Mouse (Mus musculus): ENCODE measurements around the gene 4930402H24Rik. TPM values are rescaled to one million over a fixed set of nuclear protein-coding genes. Genes with fewer than 3 reads are reported as not detected.

Gene 4930402H24Rik
- polyA plus RNA-seq, 1 experiment from 2014 or later: 96.5 TPM

DNA sequence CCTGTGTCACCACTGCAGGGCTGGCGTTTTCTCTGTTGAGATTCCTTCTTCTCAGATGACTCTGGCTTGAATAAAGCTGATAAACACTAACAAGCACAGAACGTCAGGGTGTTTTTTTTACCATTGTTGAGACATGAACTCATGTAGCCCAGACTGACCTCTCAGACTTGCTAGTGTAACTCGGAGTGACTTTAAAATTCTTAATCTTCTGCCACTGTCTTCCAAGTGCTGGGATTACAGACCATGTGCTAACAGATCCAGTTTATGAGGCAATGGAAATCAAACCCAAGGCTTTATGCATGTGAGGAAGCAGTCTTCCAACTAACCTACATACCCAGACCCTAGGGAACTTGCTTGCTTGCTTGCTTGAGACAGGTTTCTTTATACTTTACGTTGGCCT is 56.5 kb downstream of the 4930402H24Rik start:
- Histone ChIP-seq H3K4me1 (replicated peaks) (no peaks in the 10 kb centered on the region), H3K27ac (replicated peaks) (no peak overlapping the region), H3K36me3 (no peaks in the 10 kb centered on the region), H3K9me3 (no peaks in the 10 kb centered on the region), H3K27me3 (no peaks in the 10 kb centered on the region), H3K9ac (no peak overlapping the region), H3K4me3 (no peak overlapping the region), H3K4me2 (no peak overlapping the region)
- ATAC-seq (ENCODE audit: low read depth): no peak
- WGBS: 75% methylated on average over 4 of the region's 4 CpGs

DNA sequence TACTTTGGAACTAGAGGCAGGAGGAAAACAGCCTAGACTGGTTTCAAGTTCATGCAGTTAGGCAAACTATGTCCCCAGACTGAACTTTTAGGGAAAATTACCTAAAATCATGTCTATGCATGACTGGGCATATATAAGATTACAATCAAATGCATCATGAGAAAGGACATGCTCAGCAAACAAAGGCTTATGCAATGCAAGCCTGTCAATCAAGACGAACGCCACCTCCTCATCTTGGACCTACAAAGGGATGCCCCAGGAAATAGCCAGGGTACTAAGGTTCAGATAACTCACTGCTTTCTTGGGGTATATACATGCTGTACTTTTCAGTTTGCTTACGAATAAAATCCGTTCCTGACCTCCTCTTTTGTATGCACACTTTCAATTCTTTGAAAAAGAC is 57.9 kb downstream of the 4930402H24Rik start:
- Histone ChIP-seq H3K4me3 (no peak overlapping the region), H3K27me3 (no peaks in the 10 kb centered on the region), H3K9me3 (no peaks in the 10 kb centered on the region), H3K36me3 (no peaks in the 10 kb centered on the region), H3K27ac (replicated peaks) (no peak overlapping the region), H3K4me2 (no peak overlapping the region), H3K9ac (no peak overlapping the region), H3K4me1 (replicated peaks) (no peaks in the 10 kb centered on the region)
- 87% methylated on average over 4 of the region's 4 CpGs for WGBS
- ATAC-seq (ENCODE audit: low read depth): no peak

GRCm38 (mm10) chr2:130843623-130844022 is 62.6 kb downstream of the 4930402H24Rik start:
- Histone ChIP-seq H3K9ac (no peak overlapping the region), H3K4me3 (no peak overlapping the region), H3K27ac (replicated peaks) (no peak overlapping the region), H3K27me3 (no peaks in the 10 kb centered on the region), H3K9me3 (no peaks in the 10 kb centered on the region), H3K36me3 (no peaks in the 10 kb centered on the region), H3K4me2 (no peak overlapping the region), H3K4me1 (replicated peaks) (peaks cover 7% of the 10 kb centered on the region)
- 64% methylated on average over 2 of the region's 2 CpGs for WGBS
- ATAC-seq (ENCODE audit: low read depth): no peak

- Histone ChIP-seq H3K4me2 (peak overlapping the region; percentile 68), H3K36me3 (peaks cover 11% of the 10 kb centered on the region), H3K4me1 (replicated peaks) (peaks cover 29% of the 10 kb centered on the region), H3K9me3 (no peaks in the 10 kb centered on the region), H3K9ac (peak overlapping the region; percentile 99), H3K27ac (replicated peaks) (peak overlapping the region; percentile 99), H3K27me3 (no peaks in the 10 kb centered on the region), H3K4me3 (peak overlapping the region; percentile 95)
- 1% methylated on average over 4 of the region's 4 CpGs for WGBS
- peak; percentile 87 for ATAC-seq (ENCODE audit: low read depth)
Observed at GRCm38 (mm10) chr2:130840846-130841245, 65.4 kb downstream of the 4930402H24Rik start.

DNA sequence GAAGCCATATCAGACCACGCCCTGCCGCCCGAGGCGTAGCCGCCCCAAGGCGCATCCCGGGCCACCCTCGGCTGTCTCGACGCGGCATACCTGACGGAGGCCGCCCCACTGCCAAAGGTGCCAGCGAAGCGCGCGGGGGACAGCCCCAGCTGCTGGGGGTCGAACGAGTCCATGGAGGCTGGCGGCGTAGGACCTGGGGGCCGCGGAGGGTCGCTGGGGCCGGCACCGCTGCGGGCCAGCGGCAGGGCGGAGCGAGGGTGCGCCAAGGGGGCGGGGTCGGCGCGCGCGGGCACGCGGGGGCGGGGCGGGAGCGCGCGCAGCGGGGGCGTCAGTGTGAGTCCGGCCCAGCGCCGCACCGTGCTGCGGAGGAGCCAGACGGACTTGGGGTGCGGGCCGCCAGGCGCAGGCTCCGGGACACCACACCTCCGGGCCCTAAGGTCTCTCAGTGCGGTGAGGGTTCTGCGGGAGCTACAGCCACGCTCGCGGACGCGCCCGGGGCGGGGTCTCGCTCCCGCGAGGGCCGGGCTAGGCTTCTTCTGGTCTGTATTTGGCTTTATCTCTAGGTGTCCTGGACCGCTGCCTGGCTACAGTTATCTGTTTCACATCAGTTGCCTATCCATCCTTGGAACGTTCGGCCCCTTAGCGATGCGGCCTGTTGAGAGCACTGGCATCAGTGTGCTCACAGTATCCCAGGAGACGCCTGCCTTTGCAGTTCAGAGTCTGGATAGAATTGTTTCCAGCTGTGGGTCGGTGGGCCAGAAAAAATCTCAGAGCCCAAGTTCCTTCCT is 66.1 kb downstream of the 4930402H24Rik start:
- H3K9ac ChIP-seq: peak overlapping the region; percentile 99
- H3K27ac ChIP-seq (replicated peaks): peak overlapping the region; percentile 99
- H3K4me3 ChIP-seq: peak overlapping the region; percentile 95
- no peaks in the 10 kb centered on the region for H3K9me3 ChIP-seq
- H3K4me1 ChIP-seq (replicated peaks): peaks cover 35% of the 10 kb centered on the region
- WGBS: under 1% methylated on average over 77 of the region's 77 CpGs
- ATAC-seq (ENCODE audit: low read depth): peak; percentile 88
- peaks cover 18% of the 10 kb centered on the region for H3K36me3 ChIP-seq
- no peaks in the 10 kb centered on the region for H3K27me3 ChIP-seq
- peak overlapping the region; percentile 68 for H3K4me2 ChIP-seq

DNA sequence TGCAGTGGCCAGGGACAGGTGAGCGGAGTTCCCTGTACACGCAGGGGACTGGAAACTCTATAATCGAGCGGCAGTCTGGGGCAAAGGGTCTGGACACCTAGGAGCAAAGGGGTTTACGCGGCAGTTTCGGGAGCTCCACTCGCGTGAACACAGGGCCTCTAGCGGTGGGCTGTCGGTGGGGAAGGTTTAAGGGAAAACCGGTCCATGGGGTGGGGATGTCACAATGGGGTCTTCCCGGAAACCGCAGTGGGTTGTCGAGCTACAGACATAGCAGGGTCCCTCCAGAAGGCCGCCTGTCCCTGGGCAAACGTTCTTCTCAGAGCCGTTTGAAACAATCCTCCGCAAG is 66.7 kb downstream of the 4930402H24Rik start:
- no peaks in the 10 kb centered on the region for H3K27me3 ChIP-seq
- WGBS: 1% methylated on average over 19 of the region's 19 CpGs
- H3K27ac ChIP-seq (replicated peaks): peak overlapping the region; percentile 99
- H3K9me3 ChIP-seq: no peaks in the 10 kb centered on the region
- peak overlapping the region; percentile 95 for H3K4me3 ChIP-seq
- peak overlapping the region; percentile 68 for H3K4me2 ChIP-seq
- peak overlapping the region; percentile 99 for H3K9ac ChIP-seq
- H3K36me3 ChIP-seq: peaks cover 23% of the 10 kb centered on the region
- peak; percentile 55 for ATAC-seq (ENCODE audit: low read depth)
- peaks cover 41% of the 10 kb centered on the region for H3K4me1 ChIP-seq (replicated peaks)

GRCm38 (mm10) chr2:130839084-130839483 is 67.1 kb downstream of the 4930402H24Rik start:
- no peaks in the 10 kb centered on the region for H3K27me3 ChIP-seq
- peaks cover 42% of the 10 kb centered on the region for H3K4me1 ChIP-seq (replicated peaks)
- H3K9ac ChIP-seq: peak overlapping the region; percentile 99
- H3K36me3 ChIP-seq: peaks cover 23% of the 10 kb centered on the region
- under 1% methylated on average over 10 of the region's 10 CpGs for WGBS
- no peaks in the 10 kb centered on the region for H3K9me3 ChIP-seq
- H3K27ac ChIP-seq (replicated peaks): peak overlapping the region; percentile 99
- H3K4me2 ChIP-seq: peak overlapping the region; percentile 68
- ATAC-seq (ENCODE audit: low read depth): peak; percentile 4; the same call in 1 of the 2 replicates
- peak overlapping the region; percentile 95 for H3K4me3 ChIP-seq

DNA sequence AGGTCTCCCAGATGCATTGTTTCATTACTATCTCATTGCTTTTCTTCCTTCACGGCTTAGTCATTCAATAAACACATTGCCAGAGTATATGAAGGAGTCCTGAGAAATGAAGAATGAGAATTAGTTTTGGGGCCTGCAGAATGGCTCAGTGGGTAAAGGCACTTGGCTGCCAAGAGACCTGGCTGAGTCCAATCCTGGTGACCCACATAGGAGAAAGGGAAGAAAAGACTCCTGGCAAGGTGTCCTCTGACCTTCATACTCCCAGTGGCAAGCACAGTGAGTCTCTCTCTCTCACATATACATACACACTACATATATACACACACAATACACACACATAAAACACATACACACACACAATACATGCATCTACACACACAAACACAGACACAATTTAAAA is 68.1 kb downstream of the 4930402H24Rik start:
- H3K9ac ChIP-seq: peak overlapping the region; percentile 99
- peak overlapping the region; percentile 95 for H3K4me3 ChIP-seq
- peaks cover 23% of the 10 kb centered on the region for H3K36me3 ChIP-seq
- H3K4me2 ChIP-seq: peak overlapping the region; percentile 68
- H3K9me3 ChIP-seq: no peaks in the 10 kb centered on the region
- WGBS: 75% methylated on average over 1 of the region's 1 CpGs
- H3K27ac ChIP-seq (replicated peaks): 0 out of 2 replicates have a peak overlapping the region, but pooled peaks have one; percentile 99
- peaks cover 47% of the 10 kb centered on the region for H3K4me1 ChIP-seq (replicated peaks)
- ATAC-seq (ENCODE audit: low read depth): no peak
- no peaks in the 10 kb centered on the region for H3K27me3 ChIP-seq

DNA sequence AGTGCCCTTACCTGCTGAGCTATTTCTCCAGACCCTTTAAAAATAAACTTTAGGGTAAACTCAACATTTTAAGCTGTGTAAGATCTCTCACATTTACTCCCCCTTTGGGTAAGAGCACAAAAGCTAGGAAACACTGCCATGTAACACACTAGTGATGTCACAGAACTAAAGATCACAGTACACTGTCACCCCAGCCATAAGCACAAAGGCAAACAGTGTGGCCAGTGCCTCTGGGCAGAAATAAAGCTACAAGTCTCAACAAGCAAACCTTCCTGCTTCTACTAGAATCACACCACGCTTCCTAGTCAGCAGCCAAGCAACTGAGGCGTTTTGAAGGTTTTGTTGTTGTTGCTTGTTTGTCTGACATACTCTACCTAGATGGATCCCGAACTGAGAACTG is 72.5 kb downstream of the 4930402H24Rik start:
- peaks cover 50% of the 10 kb centered on the region for H3K4me1 ChIP-seq (replicated peaks)
- H3K36me3 ChIP-seq: peaks cover 42% of the 10 kb centered on the region
- ATAC-seq (ENCODE audit: low read depth): no peak
- no peak overlapping the region for H3K4me3 ChIP-seq
- 80% methylated on average over 3 of the region's 3 CpGs for WGBS
- H3K27me3 ChIP-seq: no peaks in the 10 kb centered on the region
- no peak overlapping the region for H3K27ac ChIP-seq (replicated peaks)
- no peak overlapping the region for H3K4me2 ChIP-seq
- H3K9me3 ChIP-seq: no peaks in the 10 kb centered on the region
- H3K9ac ChIP-seq: no peak overlapping the region

DNA sequence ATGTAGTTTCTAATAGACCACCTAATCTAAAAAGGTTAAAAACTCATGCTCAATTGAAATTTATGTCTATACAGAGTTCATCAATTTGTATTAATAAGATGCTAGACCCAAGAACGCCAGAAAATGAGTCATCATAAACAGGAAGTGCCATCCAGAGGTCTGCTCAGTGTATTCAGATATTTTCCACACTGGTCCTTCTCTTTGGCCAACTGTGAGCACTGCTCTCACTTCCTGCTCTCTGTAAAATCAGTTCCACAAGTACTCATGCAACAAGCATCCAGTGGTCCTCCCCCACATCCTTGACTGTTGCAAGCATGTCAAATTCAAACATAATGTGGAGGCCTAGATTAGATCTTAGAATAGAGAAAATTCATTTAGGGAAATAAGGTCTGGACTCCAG is 73.6 kb downstream of the 4930402H24Rik start:
- peaks cover 42% of the 10 kb centered on the region for H3K4me1 ChIP-seq (replicated peaks)
- no peak overlapping the region for H3K27ac ChIP-seq (replicated peaks)
- H3K9ac ChIP-seq: no peak overlapping the region
- 75% methylated on average over 1 of the region's 1 CpGs for WGBS
- H3K4me2 ChIP-seq: no peak overlapping the region
- H3K36me3 ChIP-seq: peaks cover 43% of the 10 kb centered on the region
- H3K4me3 ChIP-seq: no peak overlapping the region
- no peaks in the 10 kb centered on the region for H3K9me3 ChIP-seq
- no peak for ATAC-seq (ENCODE audit: low read depth)
- no peaks in the 10 kb centered on the region for H3K27me3 ChIP-seq

GRCm38 (mm10) chr2:130832012-130832411 is 74.2 kb downstream of the 4930402H24Rik start:
- no peak for ATAC-seq (ENCODE audit: low read depth)
- peaks cover 42% of the 10 kb centered on the region for H3K4me1 ChIP-seq (replicated peaks)
- H3K27ac ChIP-seq (replicated peaks): no peak overlapping the region
- no peaks in the 10 kb centered on the region for H3K27me3 ChIP-seq
- H3K4me2 ChIP-seq: no peak overlapping the region
- H3K36me3 ChIP-seq: peaks cover 40% of the 10 kb centered on the region
- no peaks in the 10 kb centered on the region for H3K9me3 ChIP-seq
- WGBS: 81% methylated on average over 2 of the region's 2 CpGs
- no peak overlapping the region for H3K9ac ChIP-seq
- no peak overlapping the region for H3K4me3 ChIP-seq

DNA sequence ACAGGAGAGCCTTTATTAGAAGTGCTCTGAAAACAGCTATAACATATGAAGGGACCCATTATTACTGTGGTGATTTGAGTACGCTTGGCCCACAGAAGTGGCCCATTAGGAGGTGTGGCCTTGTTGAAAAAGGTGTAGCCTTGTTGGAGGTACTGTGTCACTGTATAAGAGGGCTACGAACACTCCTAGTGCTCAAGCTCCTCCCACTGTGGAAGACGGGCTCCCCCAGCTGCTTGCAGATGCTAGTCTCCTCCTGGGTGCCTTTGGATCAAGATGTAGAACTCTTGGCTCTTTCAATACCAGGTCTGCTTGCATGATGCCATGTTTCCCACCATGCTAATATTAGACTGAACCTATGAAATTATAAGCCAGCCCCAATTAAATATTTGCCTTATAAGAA is 76.0 kb downstream of the 4930402H24Rik start:
- H3K27me3 ChIP-seq: no peaks in the 10 kb centered on the region
- 85% methylated on average over 3 of the region's 3 CpGs for WGBS
- H3K9me3 ChIP-seq: no peaks in the 10 kb centered on the region
- no peak overlapping the region for H3K9ac ChIP-seq
- H3K4me1 ChIP-seq (replicated peaks): peaks cover 34% of the 10 kb centered on the region
- no peak for ATAC-seq (ENCODE audit: low read depth)
- H3K27ac ChIP-seq (replicated peaks): no peak overlapping the region
- no peak overlapping the region for H3K4me3 ChIP-seq
- no peak overlapping the region for H3K4me2 ChIP-seq
- H3K36me3 ChIP-seq: peaks cover 40% of the 10 kb centered on the region

GRCm38 (mm10) chr2:130829496-130829895 is 76.7 kb downstream of the 4930402H24Rik start:
- 89% methylated on average over 4 of the region's 4 CpGs for whole genome bisulfite sequencing
- no peak for ATAC-seq (ENCODE audit: low read depth)

More at GRCm38 (mm10) chr2:130829496-130829895, 76.7 kb downstream of the 4930402H24Rik start:
- Histone ChIP-seq H3K9ac (no peak overlapping the region), H3K4me1 (replicated peaks) (peaks cover 28% of the 10 kb centered on the region), H3K36me3 (peaks cover 37% of the 10 kb centered on the region), H3K9me3 (no peaks in the 10 kb centered on the region), H3K27me3 (no peaks in the 10 kb centered on the region), H3K4me3 (no peak overlapping the region), H3K27ac (replicated peaks) (no peak overlapping the region), H3K4me2 (no peak overlapping the region)
